Mouse (Mus musculus): Measurements from ENCODE around the gene Ucp3. TPM values are rescaled to one million over a fixed set of nuclear protein-coding genes. Genes with fewer than 3 reads are reported as not detected.
A peak's percentile ranks its signal among the peaks of the same experiment; 100 is the strongest.
"Not testable (repeated sequence)": the region's sequence is repeated elsewhere in the genome, so short reads cannot be mapped to it uniquely, and the experiment has no call there.

The Ucp3 gene
- polyA plus RNA-seq, 1 experiment: 107 TPM

GRCm38 (mm10) chr7:100465248-100465647, 7.5 kb upstream of the Ucp3 start:
- Histone ChIP-seq H3K4me3 (ENCODE audit: insufficient read depth, low read depth, low read length) (no peak overlapping the region), H3K27ac (replicated peaks; ENCODE audit: low read depth, low read length) (peak overlapping the region; percentile 97), H3K4me1 (ENCODE audit: control insufficient read depth, insufficient read depth, insufficient read length, low read length) (peaks cover 38% of the 10 kb centered on the region)

DNA sequence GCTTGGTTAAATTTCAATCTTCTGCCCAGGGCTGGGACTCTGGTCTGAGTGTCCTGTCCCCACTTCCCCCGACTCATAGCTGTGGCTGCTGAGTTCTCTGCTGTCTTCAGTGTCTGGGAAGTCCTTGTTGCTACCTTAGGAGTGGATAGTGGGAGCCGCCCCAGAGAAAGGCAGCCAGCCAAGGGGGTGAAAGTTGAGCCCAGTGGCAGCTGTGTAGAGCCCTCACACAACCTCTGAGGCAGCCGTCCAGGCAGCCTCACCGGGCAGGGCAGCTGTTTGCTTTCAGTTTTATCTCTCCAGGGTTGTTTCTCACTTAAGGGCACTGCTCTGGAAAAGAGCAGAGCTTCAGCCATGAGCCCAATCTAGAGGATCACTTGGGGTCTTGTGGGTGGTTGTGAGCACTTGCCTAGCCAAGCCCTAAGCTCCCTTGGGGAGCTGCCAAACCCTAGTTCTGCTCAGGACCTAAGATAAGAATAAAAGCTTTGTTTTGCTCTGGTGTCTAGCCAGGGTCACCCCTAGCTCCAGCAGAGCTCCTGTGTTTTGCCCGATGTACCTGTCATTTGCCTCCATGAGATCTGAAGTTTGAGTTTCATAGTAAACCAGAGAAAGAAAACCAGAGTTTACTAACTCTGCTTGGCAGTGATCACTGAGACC, 7.0 kb upstream of the Ucp3 start:
- H3K27ac ChIP-seq (replicated peaks; ENCODE audit: low read depth, low read length): peak overlapping the region; percentile 97
- 0 out of 2 replicates have a peak overlapping the region, but pooled peaks have one; percentile 16 for H3K4me3 ChIP-seq (ENCODE audit: insufficient read depth, low read depth, low read length)
- H3K4me1 ChIP-seq (ENCODE audit: control insufficient read depth, insufficient read depth, insufficient read length, low read length): peaks cover 34% of the 10 kb centered on the region

GRCm38 (mm10) chr7:100466781-100467510, 5.8 kb upstream of the Ucp3 start:
- Histone ChIP-seq H3K4me3 (ENCODE audit: insufficient read depth, low read depth, low read length) (no peak overlapping the region), H3K27ac (replicated peaks; ENCODE audit: low read depth, low read length) (peak overlapping the region; percentile 97), H3K4me1 (ENCODE audit: control insufficient read depth, insufficient read depth, insufficient read length, low read length) (peaks cover 25% of the 10 kb centered on the region)

GRCm38 (mm10) chr7:100468761-100469160, 4.0 kb upstream of the Ucp3 start:
- Histone ChIP-seq H3K4me1 (ENCODE audit: control insufficient read depth, insufficient read depth, insufficient read length, low read length) (peaks cover 20% of the 10 kb centered on the region), H3K4me3 (ENCODE audit: insufficient read depth, low read depth, low read length) (no peak overlapping the region), H3K27ac (replicated peaks; ENCODE audit: low read depth, low read length) (no peak overlapping the region)

- H3K4me3 ChIP-seq (ENCODE audit: insufficient read depth, low read depth, low read length): no peak overlapping the region
- H3K27ac ChIP-seq (replicated peaks; ENCODE audit: low read depth, low read length): no peak overlapping the region
- peaks cover 17% of the 10 kb centered on the region; the same call in 1 of the 2 replicates for H3K4me1 ChIP-seq (ENCODE audit: control insufficient read depth, insufficient read depth, insufficient read length, low read length)
Measured at GRCm38 (mm10) chr7:100469502-100469901, 3.3 kb upstream of the Ucp3 start.

DNA sequence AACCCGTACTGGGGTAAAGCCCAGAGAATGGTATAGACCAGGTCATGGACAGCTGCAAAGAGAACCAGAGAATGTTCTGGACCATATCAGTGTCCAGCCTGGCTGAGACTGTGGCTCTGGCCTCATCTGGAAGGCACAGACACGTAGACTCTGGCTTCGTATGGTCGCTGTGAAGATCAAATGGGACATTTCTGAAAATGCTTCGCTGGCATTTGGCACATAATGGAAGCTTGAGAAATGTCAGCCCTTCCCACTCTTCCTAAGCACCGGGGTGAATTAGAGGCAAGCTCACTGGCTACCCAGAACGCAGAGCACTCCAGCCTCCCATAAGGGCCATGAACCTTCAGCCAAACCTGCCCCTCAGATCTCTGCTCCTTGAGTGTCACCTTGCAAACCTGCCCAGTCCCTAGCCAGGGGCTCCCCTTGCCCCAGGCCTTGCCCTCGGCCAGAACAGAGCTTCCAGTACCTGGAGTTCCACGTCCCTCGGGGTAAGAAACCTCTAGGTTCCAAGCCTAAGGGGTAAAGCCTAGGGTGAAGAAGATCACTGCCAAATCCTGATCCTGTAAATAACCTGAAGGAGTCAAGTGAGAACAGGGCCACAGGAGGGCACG, 1.9 kb upstream of the Ucp3 start:
- Histone ChIP-seq H3K27ac (replicated peaks; ENCODE audit: low read depth, low read length) (peak overlapping the region; percentile 98), H3K4me3 (ENCODE audit: insufficient read depth, low read depth, low read length) (no peak overlapping the region), H3K4me1 (ENCODE audit: control insufficient read depth, insufficient read depth, insufficient read length, low read length) (peaks cover 8% of the 10 kb centered on the region; the same call in 1 of the 2 replicates)

- peak overlapping the region; percentile 98 for H3K27ac ChIP-seq (replicated peaks; ENCODE audit: low read depth, low read length)
Measured at GRCm38 (mm10) chr7:100471407-100471797, 1.4 kb upstream of the Ucp3 start.

GRCm38 (mm10) chr7:100473846-100474454, 1.2 kb downstream of the Ucp3 start:
- H3K4me1 ChIP-seq (ENCODE audit: control insufficient read depth, insufficient read depth, insufficient read length, low read length): 0 out of 2 replicates have a peak, but pooled peaks cover 4% of the 10 kb centered on the region
- H3K27ac ChIP-seq (replicated peaks; ENCODE audit: low read depth, low read length): peak overlapping the region; percentile 98
- H3K4me3 ChIP-seq (ENCODE audit: insufficient read depth, low read depth, low read length): peak overlapping the region; percentile 61

More at GRCm38 (mm10) chr7:100471407-100471797, 1.4 kb upstream of the Ucp3 start:
- H3K4me3 ChIP-seq (ENCODE audit: insufficient read depth, low read depth, low read length): no peak overlapping the region
- H3K4me1 ChIP-seq (ENCODE audit: control insufficient read depth, insufficient read depth, insufficient read length, low read length): 0 out of 2 replicates have a peak, but pooled peaks cover 7% of the 10 kb centered on the region

GRCm38 (mm10) chr7:100474680-100475079, 1.9 kb downstream of the Ucp3 start:
- H3K4me1 ChIP-seq (ENCODE audit: control insufficient read depth, insufficient read depth, insufficient read length, low read length): 0 out of 2 replicates have a peak, but pooled peaks cover 4% of the 10 kb centered on the region
- peak overlapping the region; percentile 61 for H3K4me3 ChIP-seq (ENCODE audit: insufficient read depth, low read depth, low read length)
- peak overlapping the region; percentile 98 for H3K27ac ChIP-seq (replicated peaks; ENCODE audit: low read depth, low read length)

DNA sequence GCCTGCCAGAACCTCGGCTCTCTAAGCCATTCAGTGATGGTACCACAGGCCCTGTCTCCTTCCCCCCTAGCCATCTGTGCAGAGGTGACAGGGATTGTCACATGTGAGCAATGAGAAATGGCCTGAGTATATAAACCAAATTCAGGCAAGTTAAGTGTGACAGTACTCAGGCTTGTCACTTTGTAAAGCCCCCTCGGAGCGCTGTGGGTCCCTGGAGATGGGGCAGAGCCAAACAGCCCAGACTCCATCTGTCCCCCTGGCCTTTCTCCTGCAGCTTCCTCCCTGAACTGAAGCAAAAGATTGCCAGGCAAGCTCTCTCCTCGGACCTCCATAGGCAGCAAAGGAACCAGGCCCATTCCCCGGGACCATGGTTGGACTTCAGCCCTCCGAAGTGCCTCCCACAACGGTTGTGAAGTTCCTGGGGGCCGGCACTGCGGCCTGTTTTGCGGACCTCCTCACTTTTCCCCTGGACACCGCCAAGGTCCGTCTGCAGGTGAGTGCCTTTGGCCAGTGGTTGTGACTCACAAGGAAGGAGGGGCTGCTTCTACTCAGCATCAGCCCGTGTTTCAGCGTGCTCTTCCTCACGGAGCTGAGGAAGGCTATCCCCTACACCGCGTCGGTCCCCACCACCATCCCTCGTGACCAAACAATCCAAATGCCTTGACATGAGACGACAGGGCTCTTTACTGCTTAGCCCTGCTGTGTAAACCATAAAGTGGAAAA, 6.5 kb downstream of the Ucp3 start:
- Histone ChIP-seq H3K4me1 (ENCODE audit: control insufficient read depth, insufficient read depth, insufficient read length, low read length) (0 out of 2 replicates have a peak, but pooled peaks cover 2% of the 10 kb centered on the region), H3K4me3 (ENCODE audit: insufficient read depth, low read depth, low read length) (no peak overlapping the region), H3K27ac (replicated peaks; ENCODE audit: low read depth, low read length) (no peak overlapping the region)

DNA sequence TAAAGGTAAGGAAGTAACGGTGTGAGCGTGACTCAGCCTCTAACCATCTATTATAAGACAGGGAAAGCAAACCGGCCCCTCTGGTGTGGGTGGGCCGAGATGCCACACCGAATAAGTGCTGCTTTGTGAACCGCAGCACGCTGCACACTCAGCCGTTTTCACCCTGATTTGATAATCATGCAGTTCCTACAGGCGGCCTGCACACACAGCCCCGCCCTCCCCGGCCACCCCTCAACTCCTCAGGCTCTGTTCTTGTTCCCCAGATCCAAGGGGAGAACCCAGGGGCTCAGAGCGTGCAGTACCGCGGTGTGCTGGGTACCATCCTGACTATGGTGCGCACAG, 7.0 kb downstream of the Ucp3 start:
- no peak overlapping the region for H3K4me3 ChIP-seq (ENCODE audit: insufficient read depth, low read depth, low read length)
- no peaks in the 10 kb centered on the region for H3K4me1 ChIP-seq (ENCODE audit: control insufficient read depth, insufficient read depth, insufficient read length, low read length)
- H3K27ac ChIP-seq (replicated peaks; ENCODE audit: low read depth, low read length): no peak overlapping the region

GRCm38 (mm10) chr7:100480175-100480574, 7.4 kb downstream of the Ucp3 start:
- no peak overlapping the region for H3K27ac ChIP-seq (replicated peaks; ENCODE audit: low read depth, low read length)
- H3K4me3 ChIP-seq (ENCODE audit: insufficient read depth, low read depth, low read length): no peak overlapping the region
- no peaks in the 10 kb centered on the region for H3K4me1 ChIP-seq (ENCODE audit: control insufficient read depth, insufficient read depth, insufficient read length, low read length)

DNA sequence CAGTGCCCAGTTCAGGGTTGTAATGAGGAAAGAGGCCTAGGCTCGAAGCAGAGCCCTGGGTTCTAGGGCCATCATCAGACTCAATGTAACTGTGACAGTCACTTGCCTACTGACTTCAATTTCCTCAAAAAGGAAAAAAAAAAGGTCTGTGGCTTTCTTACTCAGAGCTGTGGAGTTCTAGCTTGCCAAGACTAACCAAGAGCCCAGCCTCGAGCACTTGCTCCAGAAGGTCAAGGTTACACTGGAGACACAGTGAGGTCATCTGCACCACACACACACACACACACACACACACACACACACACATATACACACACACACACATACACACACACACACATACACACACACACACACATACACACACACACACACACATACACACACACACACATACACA, 9.3 kb downstream of the Ucp3 start:
- H3K4me1 ChIP-seq (ENCODE audit: control insufficient read depth, insufficient read depth, insufficient read length, low read length); H3K27ac ChIP-seq (replicated peaks; ENCODE audit: low read depth, low read length): not testable (repeated sequence)

GRCm38 (mm10) chr7:100484493-100484892, 11.7 kb downstream of the Ucp3 start:
- Histone ChIP-seq H3K27ac (replicated peaks; ENCODE audit: low read depth, low read length) (no peak overlapping the region), H3K4me3 (ENCODE audit: insufficient read depth, low read depth, low read length) (no peak overlapping the region), H3K4me1 (ENCODE audit: control insufficient read depth, insufficient read depth, insufficient read length, low read length) (no peaks in the 10 kb centered on the region)

More for the DNA sequence above, 9.3 kb downstream of the Ucp3 start:
- not testable (repeated sequence) for H3K4me3 ChIP-seq (ENCODE audit: insufficient read depth, low read depth, low read length)

Measured in brown adipose tissue, adult 24 weeks (tissue).